In the genomic region with DNA sequence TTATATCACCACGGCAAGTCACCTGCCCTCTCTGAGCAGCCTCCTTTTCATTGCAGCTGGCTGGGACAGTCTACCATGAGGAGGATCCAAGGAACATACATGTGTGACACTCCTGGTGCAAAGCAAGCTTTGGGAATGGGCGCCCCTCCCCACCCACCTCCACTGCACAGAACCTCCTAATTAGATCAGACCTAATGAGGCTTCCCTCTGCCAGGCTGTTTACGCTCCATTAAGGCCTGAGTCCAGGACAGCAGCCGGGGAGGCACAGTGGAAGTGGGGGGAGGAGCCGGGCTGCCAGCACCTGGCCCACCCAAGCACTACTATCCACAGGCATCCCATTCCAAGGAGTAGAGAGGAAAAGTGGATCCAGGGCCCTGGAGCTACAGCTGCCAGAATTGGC, we compare ENCODE assay signal across 13 mouse cellular contexts.
DNase-seq lines count a peak whose midpoint lies in the region; ATAC-seq and TF ChIP-seq lines count a peak whose summit lies in the region.
"Had no signal": no experiment of that assay in that cellular context is flagged by ENCODE, and none has a peak within 500 bp of the region (broad histone marks: within the 10 kb centered on the region; RNA-seq: fewer than 3 reads in every experiment).

No protein-coding gene starts in this region.

- no peak for TF ChIP-seq CTCF in left cerebral cortex, adult 2 months (IDR thresholded peaks at IDR 0.05)

- H3K4me1 ChIP-seq in hindbrain, embryonic 16.5 days (ENCODE audit: control insufficient read depth, insufficient read depth, low read depth, low read length): peaks cover 3% of the 10 kb centered on the region

- H3K36me3 ChIP-seq in hindbrain, embryonic 16.5 days (ENCODE audit: control insufficient read depth, insufficient read depth, low read length): no peaks in the 10 kb centered on the region

- peak; percentile 60 for ATAC-seq in hindbrain, embryonic 16.5 days

- no peak overlapping the region for H3K9ac ChIP-seq in hindbrain, embryonic 16.5 days (ENCODE audit: low read depth, low read length)

- H3K4me3 ChIP-seq in left cerebral cortex, adult 2 months: no peak overlapping the region
- H3K4me3 ChIP-seq in hindbrain, embryonic 16.5 days (ENCODE audit: low read length): no peak overlapping the region

- H3K27ac ChIP-seq in left cerebral cortex, adult 2 months: peak overlapping the region; percentile 63
- no peak overlapping the region; the same call in 1 of the 2 replicates for H3K27ac ChIP-seq in hindbrain, embryonic 16.5 days (ENCODE audit: low read depth, low read length)

- DNase-seq in cerebellum, postnatal 10 days: peak; percentile 67 to 76
- no peak for DNase-seq in cerebellum, adult 8-10 months
- no peak for DNase-seq in left cerebral cortex, adult 2 months (ENCODE audit: extremely low spot score in 1 of 2, low spot score in 2 of 2)
- DNase-seq in left cerebral cortex, adult 11 months (ENCODE audit: low spot score): no peak
- peak; percentile 83 for DNase-seq in retina, embryonic 14.5 days (ENCODE audit: low spot score)
- no peak for DNase-seq in adrenal gland, adult 18-20 months (ENCODE audit: low spot score in 2 of 2)
- no peak for DNase-seq in right cerebral cortex, postnatal 10 days (ENCODE audit: low spot score in 2 of 2)
- DNase-seq: cerebellum, adult 2 months; heart, adult 11 months; heart, postnatal 36 days; lung, adult 2 months; right cerebral cortex, postnatal 4 days had no signal

- no peak overlapping the region for H3K4me2 ChIP-seq in hindbrain, embryonic 16.5 days (ENCODE audit: low read length)

- H3K9me3 ChIP-seq in hindbrain, embryonic 16.5 days (ENCODE audit: control insufficient read depth, low read length): no peaks in the 10 kb centered on the region

- WGBS in hindbrain, embryonic 16.5 days: 33% methylated on average over 5 of the region's 5 CpGs

- intact Hi-C loops in left cerebral cortex, adult 2 months (cut with DNase I): no loop called here

- H3K27me3 ChIP-seq in hindbrain, embryonic 16.5 days (replicated peaks; ENCODE audit: control insufficient read depth, insufficient read depth, low read length): peaks cover 4% of the 10 kb centered on the region; the same call in 1 of the 2 replicates

Comparison
In these comparisons a context has a peak if more than half of its experiments do, and no peak if none do; other contexts are left out.
1. DNase-seq: peak in cerebellum, postnatal 10 days (2 of 2) and retina, embryonic 14.5 days (single experiment); none in cerebellum, adult 8-10 months (single experiment), left cerebral cortex, adult 2 months (0 of 2), left cerebral cortex, adult 11 months (single experiment), adrenal gland, adult 18-20 months (0 of 2) and right cerebral cortex, postnatal 10 days (0 of 2).